Mouse (Mus musculus): ENCODE results near the gene Runx1.

DNA sequence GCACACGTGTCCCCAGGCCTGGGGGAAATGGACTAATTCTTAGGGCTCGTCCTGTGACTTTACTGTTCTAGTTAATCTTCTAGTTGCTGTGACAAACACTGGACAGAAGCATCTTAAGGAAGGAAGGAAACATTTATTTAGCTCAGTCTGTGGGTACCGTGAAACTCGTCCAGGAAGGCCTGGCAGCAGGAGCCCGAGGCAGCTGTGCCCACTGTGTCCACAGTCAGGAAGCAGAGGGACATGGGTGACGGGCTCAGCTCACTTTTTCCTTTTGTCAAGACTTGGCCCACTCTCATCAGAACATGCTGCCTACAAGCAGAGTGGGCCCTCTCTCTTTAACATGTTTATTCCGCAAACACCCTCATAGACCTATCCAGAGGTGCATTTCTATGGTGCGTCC lies 18.2 kb downstream of the Runx1 start:
- no peak for TF ChIP-seq POLR2A (IDR thresholded peaks at IDR 0.05; ENCODE audit: insufficient read length, low read depth)
- TF ChIP-seq POLR2AphosphoS2 (IDR thresholded peaks at IDR 0.05; ENCODE audit: insufficient read length, low read depth): no peak
- TF ChIP-seq MYOD1 (IDR thresholded peaks at IDR 0.05; ENCODE audit: control insufficient read depth in 1 of 3, insufficient read length in 2 of 3, low read depth in 2 of 3): no peak
- no peak for TF ChIP-seq MAX (IDR thresholded peaks at IDR 0.05; ENCODE audit: low read depth)
- TF ChIP-seq TCF12 (IDR thresholded peaks at IDR 0.05; ENCODE audit: insufficient read depth, poor library complexity, severe bottlenecking): no peak
- TF ChIP-seq MYOG (IDR thresholded peaks at IDR 0.05; ENCODE audit: control insufficient read depth in 1 of 3, insufficient read depth in 1 of 3, insufficient read length in 2 of 3, low read depth in 2 of 3): no peak
- TF ChIP-seq REST (IDR thresholded peaks at IDR 0.05; ENCODE audit: insufficient read depth, insufficient read length): no peak
- no peak for TF ChIP-seq E2F4 (IDR thresholded peaks at IDR 0.05; ENCODE audit: insufficient read depth)

All from myocyte (in vitro differentiated cells).